Mouse (Mus musculus): ENCODE data around the gene Cdh4. TPM values are rescaled to one million over a fixed set of nuclear protein-coding genes. Genes with fewer than 3 reads are reported as not detected.

Cdh4 gene
- polyA plus RNA-seq, 1 experiment from 2014 or later, result 17.0 TPM

DNA sequence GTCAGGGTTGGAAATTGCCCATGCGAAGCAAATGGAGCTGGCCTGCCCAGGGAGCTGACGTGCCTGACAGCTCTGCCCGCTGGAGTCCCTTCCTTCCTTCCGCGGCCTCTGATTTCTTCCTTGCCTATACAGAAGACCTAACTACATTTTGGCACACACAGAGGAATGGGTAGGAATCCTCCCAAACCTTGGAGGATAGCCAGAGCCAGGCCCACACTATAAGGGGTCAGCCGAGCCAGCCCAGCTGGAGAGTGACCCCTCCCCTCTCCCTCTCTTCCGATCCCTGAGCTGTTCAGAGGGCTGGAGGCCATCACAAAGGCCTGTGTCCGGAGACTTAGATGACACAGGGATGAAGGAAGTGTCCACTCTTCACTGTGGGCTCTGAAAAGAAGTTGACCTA is 514 bp upstream of the Cdh4 start:
- DNase-seq (ENCODE audit: extremely low spot score, low spot score), result peak; percentile 38
- Histone ChIP-seq H3K27ac (peak overlapping the region; percentile 90), H3K4me3 (peak overlapping the region; percentile 84), H3K4me1 (peaks cover 46% of the 10 kb centered on the region), H3K36me3 (replicated peaks) (peaks cover 18% of the 10 kb centered on the region), H3K9me3 (no peaks in the 10 kb centered on the region), H3K27me3 (ENCODE audit: poor library complexity, severe bottlenecking) (peaks cover 76% of the 10 kb centered on the region)
- WGBS, result 2% methylated on average over 8 of the region's 8 CpGs

DNA sequence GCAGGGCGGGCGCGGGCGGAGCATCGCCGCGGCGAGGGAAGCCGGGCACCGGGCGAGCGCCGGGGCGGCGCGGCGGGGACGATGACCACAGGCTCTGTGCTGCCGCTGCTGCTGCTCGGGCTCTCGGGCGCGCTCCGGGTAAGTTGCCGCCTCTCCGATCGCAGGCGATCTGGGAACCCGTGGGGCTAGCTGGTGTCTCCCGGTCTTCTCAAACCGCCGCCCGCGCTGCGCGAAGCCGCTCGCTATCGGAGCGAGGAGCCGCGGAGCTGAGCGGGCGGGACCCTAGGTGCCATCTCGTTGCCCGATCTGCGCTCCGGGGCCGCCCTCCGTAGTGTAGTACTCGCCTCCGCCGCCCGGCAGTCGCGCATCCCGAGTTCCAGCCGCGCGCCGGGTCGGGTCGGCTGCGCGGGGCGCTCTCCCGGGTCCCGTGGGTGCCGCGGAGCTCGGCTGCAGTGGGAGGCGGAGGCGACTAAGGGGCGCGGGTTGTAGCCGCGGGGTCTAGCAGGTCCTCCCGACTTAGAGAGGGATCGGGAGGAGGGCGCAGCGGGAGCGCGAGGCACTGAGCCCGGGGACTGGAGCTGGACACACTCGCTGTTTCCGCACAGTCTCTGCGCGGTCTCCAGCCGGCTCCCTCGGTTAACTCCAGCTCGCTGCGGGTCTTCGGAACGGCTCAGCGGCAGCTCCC is 452 bp downstream of the Cdh4 start:
- Histone ChIP-seq H3K36me3 (replicated peaks) (peaks cover 28% of the 10 kb centered on the region), H3K27me3 (ENCODE audit: poor library complexity, severe bottlenecking) (peaks cover 68% of the 10 kb centered on the region), H3K27ac (peak overlapping the region; percentile 90), H3K4me1 (peaks cover 46% of the 10 kb centered on the region), H3K4me3 (peak overlapping the region; percentile 84), H3K9me3 (no peaks in the 10 kb centered on the region)
- WGBS, result under 1% methylated on average over 94 of the region's 95 CpGs
- peak; percentile 74 for DNase-seq (ENCODE audit: extremely low spot score, low spot score)

GRCm38 (mm10) chr2:179443226-179443815 is 1.1 kb downstream of the Cdh4 start:
- H3K27ac ChIP-seq, result peak overlapping the region; percentile 90
- peaks cover 46% of the 10 kb centered on the region for H3K4me1 ChIP-seq
- under 1% methylated on average over 51 of the region's 51 CpGs for WGBS
- H3K27me3 ChIP-seq (ENCODE audit: poor library complexity, severe bottlenecking), result peaks cover 68% of the 10 kb centered on the region
- H3K4me3 ChIP-seq, result peak overlapping the region; percentile 84
- H3K9me3 ChIP-seq, result no peaks in the 10 kb centered on the region
- peaks cover 33% of the 10 kb centered on the region for H3K36me3 ChIP-seq (replicated peaks)
- DNase-seq (ENCODE audit: extremely low spot score, low spot score), result no peak

GRCm38 (mm10) chr2:179443959-179444358 is 1.7 kb downstream of the Cdh4 start:
- peak; percentile 34 for DNase-seq (ENCODE audit: extremely low spot score, low spot score)
- peak overlapping the region; percentile 90 for H3K27ac ChIP-seq
- peaks cover 39% of the 10 kb centered on the region for H3K36me3 ChIP-seq (replicated peaks)
- peaks cover 46% of the 10 kb centered on the region for H3K4me1 ChIP-seq
- H3K9me3 ChIP-seq, result peaks cover 6% of the 10 kb centered on the region
- H3K27me3 ChIP-seq (ENCODE audit: poor library complexity, severe bottlenecking), result peaks cover 62% of the 10 kb centered on the region
- peak overlapping the region; percentile 84 for H3K4me3 ChIP-seq
- WGBS, result 26% methylated on average over 6 of the region's 11 CpGs

- Histone ChIP-seq H3K4me1 (peaks cover 15% of the 10 kb centered on the region), H3K27ac (no peak overlapping the region), H3K27me3 (ENCODE audit: poor library complexity, severe bottlenecking) (peaks cover 22% of the 10 kb centered on the region), H3K9me3 (peaks cover 24% of the 10 kb centered on the region), H3K4me3 (no peak overlapping the region), H3K36me3 (replicated peaks) (peaks cover 81% of the 10 kb centered on the region)
- 95% methylated on average over 4 of the region's 4 CpGs for WGBS
- DNase-seq (ENCODE audit: extremely low spot score, low spot score), result no peak
Observed at GRCm38 (mm10) chr2:179448256-179448655, 6.0 kb downstream of the Cdh4 start.

DNA sequence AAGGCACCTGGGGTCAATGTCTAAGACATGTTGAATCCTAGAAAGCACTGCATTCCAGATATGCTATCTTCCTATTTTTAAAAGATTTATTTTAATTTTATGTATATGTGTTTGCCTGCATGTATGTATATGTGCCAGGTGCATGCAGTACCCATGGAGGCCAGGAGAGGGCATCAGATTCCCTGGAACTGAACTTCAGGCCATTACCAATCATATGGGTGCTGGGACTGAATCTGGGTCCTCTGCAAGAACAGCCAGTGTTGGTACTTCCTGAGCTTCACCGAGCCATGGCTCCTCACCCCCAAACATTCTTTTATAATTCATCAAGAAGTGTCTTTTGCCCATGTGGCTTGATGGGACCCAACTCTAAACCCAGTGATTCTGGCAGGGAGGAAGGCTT is 6.8 kb downstream of the Cdh4 start:
- Histone ChIP-seq H3K27me3 (ENCODE audit: poor library complexity, severe bottlenecking) (peaks cover 15% of the 10 kb centered on the region), H3K36me3 (replicated peaks) (peaks cover 88% of the 10 kb centered on the region), H3K9me3 (peaks cover 31% of the 10 kb centered on the region), H3K4me1 (peaks cover 8% of the 10 kb centered on the region), H3K4me3 (no peak overlapping the region), H3K27ac (no peak overlapping the region)
- 93% methylated on average over 1 of the region's 1 CpGs for WGBS
- no peak for DNase-seq (ENCODE audit: extremely low spot score, low spot score)

DNA sequence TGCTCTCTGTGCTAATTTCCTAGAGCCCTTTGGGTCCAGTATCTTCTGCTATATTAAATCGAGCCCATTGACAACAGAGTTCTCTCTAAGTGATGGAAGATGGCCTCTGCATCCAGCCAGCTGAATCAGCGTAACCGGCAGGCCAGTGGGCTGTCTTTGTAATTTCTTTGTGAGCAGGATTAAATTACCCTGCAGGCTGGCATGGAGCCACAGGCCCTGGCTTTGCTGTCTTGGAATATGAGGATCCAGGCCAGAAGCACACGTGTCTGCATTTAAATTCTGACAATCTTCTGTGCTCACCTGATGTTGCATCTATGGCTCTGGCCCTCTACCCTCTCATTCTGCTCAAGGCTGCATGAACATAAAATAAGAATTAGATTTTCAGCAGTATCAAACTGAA is 17.0 kb downstream of the Cdh4 start:
- DNase-seq (ENCODE audit: extremely low spot score, low spot score), result no peak

GRCm38 (mm10) chr2:179459606-179460005 is 17.4 kb downstream of the Cdh4 start:
- peaks cover 97% of the 10 kb centered on the region for H3K36me3 ChIP-seq (replicated peaks)
- peaks cover 97% of the 10 kb centered on the region for H3K9me3 ChIP-seq
- no peak for DNase-seq (ENCODE audit: extremely low spot score, low spot score)
- H3K4me3 ChIP-seq, result no peak overlapping the region
- no peak overlapping the region for H3K27ac ChIP-seq
- WGBS, result 88% methylated on average over 2 of the region's 2 CpGs
- H3K27me3 ChIP-seq (ENCODE audit: poor library complexity, severe bottlenecking), result no peaks in the 10 kb centered on the region
- H3K4me1 ChIP-seq, result no peaks in the 10 kb centered on the region

More for the DNA sequence above, 17.0 kb downstream of the Cdh4 start:
- H3K36me3 ChIP-seq (replicated peaks), result peaks cover 97% of the 10 kb centered on the region
- WGBS, result 94% methylated on average over 4 of the region's 4 CpGs
- H3K4me1 ChIP-seq, result no peaks in the 10 kb centered on the region
- H3K27me3 ChIP-seq (ENCODE audit: poor library complexity, severe bottlenecking), result no peaks in the 10 kb centered on the region
- no peak overlapping the region for H3K4me3 ChIP-seq
- H3K27ac ChIP-seq, result no peak overlapping the region
- peaks cover 97% of the 10 kb centered on the region for H3K9me3 ChIP-seq

GRCm38 (mm10) chr2:179463514-179463913 is 21.3 kb downstream of the Cdh4 start:
- WGBS, result 93% methylated on average over 4 of the region's 4 CpGs
- no peak overlapping the region for H3K4me3 ChIP-seq
- H3K36me3 ChIP-seq (replicated peaks), result peaks cover 78% of the 10 kb centered on the region
- DNase-seq (ENCODE audit: extremely low spot score, low spot score), result no peak
- H3K9me3 ChIP-seq, result peaks cover 83% of the 10 kb centered on the region
- no peaks in the 10 kb centered on the region for H3K27me3 ChIP-seq (ENCODE audit: poor library complexity, severe bottlenecking)
- peaks cover 5% of the 10 kb centered on the region; the same call in 1 of the 2 replicates for H3K4me1 ChIP-seq
- H3K27ac ChIP-seq, result no peak overlapping the region

DNA sequence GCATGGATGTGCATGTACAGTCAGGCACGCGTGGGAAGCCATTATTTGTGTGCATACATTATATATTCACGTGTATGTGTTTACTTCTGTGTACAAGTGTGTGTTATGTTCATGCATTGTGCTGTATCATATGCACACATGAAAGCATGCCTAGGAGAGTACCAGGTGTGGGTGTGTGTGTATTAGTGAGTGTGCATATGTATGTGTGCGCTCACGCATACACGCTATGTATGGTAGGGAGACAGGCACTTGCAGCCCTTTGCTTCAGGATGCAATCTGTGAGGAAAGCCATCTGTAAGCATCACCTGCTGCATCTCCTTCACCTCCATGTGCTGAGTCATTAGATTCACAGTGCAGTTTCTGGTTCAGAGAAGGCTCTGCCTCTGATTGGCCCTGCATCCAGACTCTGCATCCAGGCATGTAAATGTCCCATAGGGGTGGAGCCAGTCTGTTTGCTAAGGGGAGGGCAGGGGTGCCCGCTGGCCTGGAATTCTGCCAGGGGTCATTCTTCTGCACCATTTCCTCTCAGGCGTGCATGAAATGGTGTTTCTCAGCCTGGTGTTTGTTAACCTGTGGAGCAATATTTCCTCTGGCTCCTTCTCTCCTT is 25.7 kb downstream of the Cdh4 start:
- DNase-seq (ENCODE audit: extremely low spot score, low spot score), result no peak
- Histone ChIP-seq H3K4me1 (peaks cover 5% of the 10 kb centered on the region; the same call in 1 of the 2 replicates), H3K9me3 (peaks cover 38% of the 10 kb centered on the region), H3K27ac (no peak overlapping the region), H3K4me3 (no peak overlapping the region), H3K36me3 (replicated peaks) (peaks cover 38% of the 10 kb centered on the region), H3K27me3 (ENCODE audit: poor library complexity, severe bottlenecking) (no peaks in the 10 kb centered on the region)
- 90% methylated on average over 8 of the region's 8 CpGs for WGBS

- Histone ChIP-seq H3K9me3 (no peaks in the 10 kb centered on the region), H3K27me3 (ENCODE audit: poor library complexity, severe bottlenecking) (no peaks in the 10 kb centered on the region), H3K27ac (no peak overlapping the region), H3K4me1 (peaks cover 20% of the 10 kb centered on the region), H3K4me3 (no peak overlapping the region), H3K36me3 (replicated peaks) (no peaks in the 10 kb centered on the region)
- DNase-seq (ENCODE audit: extremely low spot score, low spot score), result no peak
- WGBS, result 85% methylated on average over 6 of the region's 6 CpGs
Observed at GRCm38 (mm10) chr2:179476622-179477021, 34.4 kb downstream of the Cdh4 start.

DNA sequence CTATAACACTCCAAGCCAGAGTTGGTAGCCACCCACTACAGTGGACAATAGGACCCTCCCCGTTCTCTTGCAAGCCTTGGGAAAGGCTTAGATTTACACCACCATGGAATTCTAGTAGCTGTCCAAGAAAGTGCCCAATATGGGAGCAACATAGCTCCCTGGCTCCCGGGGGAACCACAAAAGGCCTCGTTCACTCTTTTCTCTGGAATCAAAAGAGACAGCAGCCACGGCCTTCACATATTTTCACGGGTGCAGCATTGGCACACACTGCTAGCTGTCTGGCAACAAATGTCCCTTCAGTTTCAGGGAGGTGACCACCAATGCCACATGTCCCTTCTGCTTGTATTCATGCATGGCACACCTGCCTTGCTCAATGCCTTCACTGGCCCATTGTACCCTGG is 38.6 kb downstream of the Cdh4 start:
- Histone ChIP-seq H3K36me3 (replicated peaks) (no peaks in the 10 kb centered on the region), H3K4me3 (no peak overlapping the region), H3K27ac (no peak overlapping the region), H3K27me3 (ENCODE audit: poor library complexity, severe bottlenecking) (no peaks in the 10 kb centered on the region), H3K9me3 (no peaks in the 10 kb centered on the region), H3K4me1 (peaks cover 20% of the 10 kb centered on the region)
- WGBS, result 84% methylated on average over 5 of the region's 5 CpGs
- DNase-seq (ENCODE audit: extremely low spot score, low spot score), result no peak

- DNase-seq (ENCODE audit: extremely low spot score, low spot score), result no peak
- Histone ChIP-seq H3K27ac (no peak overlapping the region), H3K27me3 (ENCODE audit: poor library complexity, severe bottlenecking) (no peaks in the 10 kb centered on the region), H3K4me1 (peaks cover 20% of the 10 kb centered on the region), H3K4me3 (no peak overlapping the region), H3K36me3 (replicated peaks) (no peaks in the 10 kb centered on the region), H3K9me3 (no peaks in the 10 kb centered on the region)
- WGBS, result 82% methylated on average over 10 of the region's 10 CpGs
Observed at GRCm38 (mm10) chr2:179481363-179481762, 39.1 kb downstream of the Cdh4 start.

All from forebrain, embryonic 10.5 days (tissue).